Mouse (Mus musculus): ENCODE measurements around the gene Xndc1. TPM values are rescaled to one million over a fixed set of nuclear protein-coding genes. Genes with fewer than 3 reads are reported as not detected.
"Not testable (repeated sequence)": the region's sequence is repeated elsewhere in the genome, so short reads cannot be mapped to it uniquely, and the experiment has no call there.

Xndc1 gene
- 21.0 and 24.3 TPM in 2 replicates for polyA plus RNA-seq (2014; fragmentation: Nextera tagmentation; extraction: Ambion mirVana)

DNA sequence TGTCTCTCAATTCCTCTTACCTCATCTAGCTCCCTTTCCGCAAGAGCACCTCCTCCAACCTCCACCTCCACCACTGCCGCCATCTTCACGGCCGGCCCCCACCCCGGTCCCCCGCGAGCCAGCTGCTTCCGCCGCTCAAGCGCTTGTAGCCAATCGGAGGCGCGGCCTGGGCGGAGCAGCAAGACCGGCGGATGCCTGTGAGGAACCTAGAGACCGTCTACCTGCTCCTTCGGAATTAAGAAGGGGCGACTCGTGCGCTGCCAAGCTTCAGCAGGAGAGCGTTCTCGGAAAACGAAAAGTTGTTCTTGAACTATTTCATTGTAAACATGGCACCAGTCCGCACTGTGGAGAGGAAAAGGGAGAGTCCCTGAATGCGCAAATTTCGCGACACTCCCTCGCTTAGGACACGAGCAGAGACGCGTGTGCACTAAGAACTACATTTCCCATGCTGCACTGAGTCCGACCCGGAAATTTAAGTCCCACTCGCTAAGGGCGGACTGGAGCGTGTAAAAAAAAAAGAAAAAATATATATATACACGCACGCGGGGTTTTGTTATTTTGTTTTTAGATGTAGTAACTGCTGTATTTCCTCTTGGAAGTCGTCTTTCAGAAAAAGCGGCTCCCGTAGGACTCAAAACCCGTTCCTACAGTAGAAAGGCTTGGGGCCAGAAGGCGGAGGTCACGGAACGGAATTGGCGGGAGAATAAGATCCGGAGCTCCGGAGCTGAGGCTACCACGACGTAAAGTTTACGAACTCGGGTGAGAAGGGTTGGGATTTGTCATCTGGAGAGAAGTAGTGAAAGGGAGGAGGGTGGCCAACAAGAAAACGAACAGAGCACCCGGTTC lies at the start of gene Xndc1, which contains the start of the genes Rnf121 and Xntrpc:
Xndc1 (plus strand) TSS at position 466 of the 846 bp plus-strand sequence.
Rnf121 (minus strand) TSS at position 424 of the 846 bp plus-strand sequence.
Xntrpc (plus strand) TSS at position 668 of the 846 bp plus-strand sequence.
- DNase-seq (peak; percentile 96), ATAC-seq (ENCODE audit: low FRiP score, low TSS enrichment) (peak; percentile 99)
- H3K4me1 ChIP-seq (ENCODE audit: control insufficient read depth, insufficient read depth, low read length) = peaks cover 15% of the 10 kb centered on the region
- peak within 1 kb of the TSS; percentile 62 for H3K4me3 ChIP-seq (replicated peaks; ENCODE audit: low read depth, low read length)
- H3K9ac ChIP-seq (replicated peaks; ENCODE audit: low read length) = peak within 1 kb of the TSS; percentile 73
- peak within 1 kb of the TSS; percentile 75 for H3K4me2 ChIP-seq (ENCODE audit: low read length)
- H3K27me3 ChIP-seq (ENCODE audit: control insufficient read depth, insufficient read depth, low read length) = no peaks in the 10 kb centered on the region
- no peaks in the 10 kb centered on the region for H3K9me3 ChIP-seq (ENCODE audit: control insufficient read depth, low read length)
- under 1% methylated on average over 56 of the region's 56 CpGs for WGBS
- peak within 1 kb of the TSS; percentile 83 for H3K27ac ChIP-seq (replicated peaks; ENCODE audit: low read depth, low read length)
- H3K36me3 ChIP-seq (ENCODE audit: control insufficient read depth, insufficient read depth, low read length) = 0 out of 2 replicates have a peak, but pooled peaks cover 2% of the 10 kb centered on the region

DNA sequence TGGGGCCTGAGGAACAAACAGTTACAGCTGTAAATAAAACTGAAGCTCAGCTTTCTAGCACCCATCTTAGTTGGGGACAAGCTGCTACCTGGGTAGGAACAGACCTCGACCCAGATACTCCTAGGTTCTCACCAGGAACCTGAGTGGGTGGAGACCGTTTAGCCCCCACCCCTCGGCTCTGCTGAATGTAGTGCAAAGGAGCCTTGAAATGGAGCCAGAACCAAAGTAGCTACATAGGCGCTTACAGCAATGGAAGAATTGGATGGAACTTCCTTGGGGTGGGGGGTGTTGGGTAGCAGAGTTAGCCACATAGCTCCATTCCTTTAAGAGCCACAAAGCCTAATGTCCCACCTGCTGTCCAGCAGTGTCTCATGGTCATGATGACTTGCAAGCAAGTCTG lies 48.4 kb upstream of the Xndc1 start:
- no peak overlapping the region for H3K9ac ChIP-seq (replicated peaks; ENCODE audit: low read length)
- H3K4me3 ChIP-seq (replicated peaks; ENCODE audit: low read depth, low read length) = no peak overlapping the region
- H3K4me1 ChIP-seq (ENCODE audit: control insufficient read depth, insufficient read depth, low read length) = no peaks in the 10 kb centered on the region
- 91% methylated on average over 4 of the region's 4 CpGs for WGBS
- H3K4me2 ChIP-seq (ENCODE audit: low read length) = no peak overlapping the region
- no peak overlapping the region for H3K27ac ChIP-seq (replicated peaks; ENCODE audit: low read depth, low read length)
- ATAC-seq (ENCODE audit: low FRiP score, low TSS enrichment) (no peak), DNase-seq (no peak)
- H3K27me3 ChIP-seq (ENCODE audit: control insufficient read depth, insufficient read depth, low read length) = no peaks in the 10 kb centered on the region
- no peaks in the 10 kb centered on the region for H3K9me3 ChIP-seq (ENCODE audit: control insufficient read depth, low read length)
- H3K36me3 ChIP-seq (ENCODE audit: control insufficient read depth, insufficient read depth, low read length) = peaks cover 91% of the 10 kb centered on the region

DNA sequence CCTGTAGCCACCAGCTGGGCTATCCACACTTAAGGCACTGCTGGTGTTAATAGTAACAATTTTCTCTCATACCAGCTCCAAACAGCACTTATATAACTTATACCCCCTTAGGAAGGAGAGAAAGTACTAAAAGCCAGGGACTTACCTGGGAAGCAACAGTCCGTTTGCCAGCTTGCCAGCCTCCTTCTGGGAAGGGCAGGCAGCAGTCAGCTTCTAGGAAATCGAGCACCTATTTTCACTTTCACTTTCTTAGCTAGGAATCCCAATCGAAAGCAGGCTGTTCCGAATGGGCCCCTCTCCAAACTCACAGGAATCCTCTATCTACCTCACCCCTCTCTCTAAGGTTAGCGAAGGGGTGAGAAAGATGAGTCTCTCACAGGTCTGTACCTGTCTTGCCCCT lies 47.9 kb upstream of the Xndc1 start:
- Histone ChIP-seq H3K4me1 (ENCODE audit: control insufficient read depth, insufficient read depth, low read length) (no peaks in the 10 kb centered on the region), H3K27ac (replicated peaks; ENCODE audit: low read depth, low read length) (no peak overlapping the region), H3K27me3 (ENCODE audit: control insufficient read depth, insufficient read depth, low read length) (no peaks in the 10 kb centered on the region), H3K36me3 (ENCODE audit: control insufficient read depth, insufficient read depth, low read length) (peaks cover 91% of the 10 kb centered on the region), H3K4me3 (replicated peaks; ENCODE audit: low read depth, low read length) (no peak overlapping the region), H3K4me2 (ENCODE audit: low read length) (no peak overlapping the region), H3K9me3 (ENCODE audit: control insufficient read depth, low read length) (no peaks in the 10 kb centered on the region), H3K9ac (replicated peaks; ENCODE audit: low read length) (no peak overlapping the region)
- ATAC-seq (ENCODE audit: low FRiP score, low TSS enrichment) (no peak), DNase-seq (no peak)
- 89% methylated on average over 5 of the region's 5 CpGs for WGBS

DNA sequence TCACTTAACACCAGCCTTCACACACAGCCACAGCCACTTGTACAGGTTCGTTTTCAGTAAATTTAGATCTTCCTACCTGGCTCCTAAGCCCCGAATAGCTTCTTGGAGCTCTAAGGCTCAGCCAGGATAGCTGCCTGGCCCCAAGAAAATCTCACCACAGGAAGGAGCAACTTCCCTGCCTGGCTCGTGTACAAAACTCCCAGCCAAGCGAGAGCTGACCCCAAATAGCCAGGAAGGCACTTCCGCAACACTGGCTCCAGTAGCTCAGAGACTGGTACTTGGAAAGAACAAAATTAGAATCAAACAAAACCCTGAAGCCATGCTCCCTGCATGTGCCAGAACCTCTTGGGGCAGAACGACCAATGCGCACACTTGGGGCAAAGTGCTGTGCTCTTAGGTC lies 47.3 kb upstream of the Xndc1 start:
- H3K4me1 ChIP-seq (ENCODE audit: control insufficient read depth, insufficient read depth, low read length) = no peaks in the 10 kb centered on the region
- no peak for ATAC-seq (ENCODE audit: low FRiP score, low TSS enrichment)
- no peak overlapping the region for H3K27ac ChIP-seq (replicated peaks; ENCODE audit: low read depth, low read length)
- no peak overlapping the region for H3K4me2 ChIP-seq (ENCODE audit: low read length)
- H3K9ac ChIP-seq (replicated peaks; ENCODE audit: low read length) = no peak overlapping the region
- no peaks in the 10 kb centered on the region for H3K9me3 ChIP-seq (ENCODE audit: control insufficient read depth, low read length)
- 84% methylated on average over 7 of the region's 7 CpGs for WGBS
- no peak for DNase-seq
- H3K36me3 ChIP-seq (ENCODE audit: control insufficient read depth, insufficient read depth, low read length) = peaks cover 91% of the 10 kb centered on the region
- H3K27me3 ChIP-seq (ENCODE audit: control insufficient read depth, insufficient read depth, low read length) = no peaks in the 10 kb centered on the region
- no peak overlapping the region for H3K4me3 ChIP-seq (replicated peaks; ENCODE audit: low read depth, low read length)

DNA sequence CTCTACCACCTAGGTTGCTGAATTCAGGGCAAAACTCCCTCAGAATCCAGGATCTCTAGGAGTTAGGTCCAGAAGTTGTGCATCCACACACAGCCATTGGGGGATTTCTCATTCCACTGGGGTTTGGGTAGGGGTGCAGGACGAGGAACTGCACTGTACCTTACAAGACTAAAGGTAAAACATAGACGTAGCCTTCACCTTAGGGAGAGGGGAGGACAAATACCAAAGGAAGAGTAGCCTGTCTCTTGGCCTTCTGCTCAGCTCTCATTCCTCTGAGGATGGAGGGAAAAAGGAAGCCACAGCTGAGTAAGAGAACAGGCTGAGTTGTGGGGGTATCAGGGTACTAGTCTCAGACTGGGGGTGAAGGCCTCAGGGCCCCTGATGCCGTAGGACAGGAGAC lies 46.7 kb upstream of the Xndc1 start, which contains the start of gene Il18bp:
Il18bp (minus strand) TSS at position 101 of the 400 bp plus-strand sequence.
- Histone ChIP-seq H3K27ac (replicated peaks; ENCODE audit: low read depth, low read length) (no peak within 1 kb of the TSS), H3K4me1 (ENCODE audit: control insufficient read depth, insufficient read depth, low read length) (no peaks in the 10 kb centered on the region), H3K4me3 (replicated peaks; ENCODE audit: low read depth, low read length) (no peak within 1 kb of the TSS), H3K9me3 (ENCODE audit: control insufficient read depth, low read length) (no peaks in the 10 kb centered on the region), H3K36me3 (ENCODE audit: control insufficient read depth, insufficient read depth, low read length) (peaks cover 91% of the 10 kb centered on the region), H3K9ac (replicated peaks; ENCODE audit: low read length) (no peak within 1 kb of the TSS), H3K27me3 (ENCODE audit: control insufficient read depth, insufficient read depth, low read length) (no peaks in the 10 kb centered on the region), H3K4me2 (ENCODE audit: low read length) (no peak within 1 kb of the TSS)
- 93% methylated on average over 3 of the region's 3 CpGs for WGBS
- ATAC-seq (ENCODE audit: low FRiP score, low TSS enrichment) = no peak
- no peak for DNase-seq

DNA sequence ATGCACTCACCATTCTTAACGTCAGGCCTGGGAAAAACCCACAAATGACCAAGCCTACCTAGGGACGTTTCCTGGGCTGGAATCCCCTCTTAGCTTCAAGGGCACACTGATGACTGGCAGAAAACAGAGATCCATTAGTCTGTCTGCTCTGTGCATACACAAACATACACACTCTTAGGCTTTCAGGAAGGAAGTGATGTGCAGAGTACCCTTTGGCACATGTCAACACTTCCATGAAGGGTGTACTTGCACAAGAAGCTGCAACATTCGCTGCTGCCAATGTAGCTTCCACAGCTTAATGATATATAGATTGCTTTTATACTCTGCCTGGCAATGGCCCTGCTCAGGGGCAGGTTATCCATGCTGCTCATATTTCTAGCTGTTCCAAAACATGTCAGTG lies 45.9 kb upstream of the Xndc1 start:
- DNase-seq (no peak), ATAC-seq (ENCODE audit: low FRiP score, low TSS enrichment) (no peak)
- Histone ChIP-seq H3K4me1 (ENCODE audit: control insufficient read depth, insufficient read depth, low read length) (no peaks in the 10 kb centered on the region), H3K4me2 (ENCODE audit: low read length) (no peak overlapping the region), H3K9me3 (ENCODE audit: control insufficient read depth, low read length) (no peaks in the 10 kb centered on the region), H3K27ac (replicated peaks; ENCODE audit: low read depth, low read length) (no peak overlapping the region), H3K36me3 (ENCODE audit: control insufficient read depth, insufficient read depth, low read length) (peaks cover 89% of the 10 kb centered on the region), H3K27me3 (ENCODE audit: control insufficient read depth, insufficient read depth, low read length) (no peaks in the 10 kb centered on the region), H3K4me3 (replicated peaks; ENCODE audit: low read depth, low read length) (no peak overlapping the region), H3K9ac (replicated peaks; ENCODE audit: low read length) (no peak overlapping the region)
- WGBS = 73% methylated on average over 3 of the region's 3 CpGs

DNA sequence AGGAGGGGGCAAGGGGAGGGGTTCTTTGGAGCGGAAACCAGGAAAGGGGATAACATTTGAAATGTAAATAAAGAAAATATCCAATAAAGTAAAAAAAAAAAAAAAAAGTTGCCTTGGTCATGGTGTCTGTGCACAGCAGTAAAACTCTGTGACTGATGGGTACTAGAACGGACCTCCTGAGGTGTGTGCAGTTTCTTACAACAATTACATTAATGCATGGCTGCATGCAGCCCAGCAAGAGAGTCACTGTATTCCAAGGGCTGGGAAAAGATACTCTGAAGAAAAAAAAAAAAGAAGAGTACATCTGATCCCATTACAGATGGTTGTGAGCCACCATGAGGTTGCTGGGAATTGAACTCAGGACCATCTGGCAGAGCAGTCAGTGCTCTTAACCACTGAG lies 44.4 kb upstream of the Xndc1 start:
- not testable (repeated sequence) for H3K9me3 ChIP-seq (ENCODE audit: control insufficient read depth, low read length); H3K27me3 ChIP-seq (ENCODE audit: control insufficient read depth, insufficient read depth, low read length); ATAC-seq (ENCODE audit: low FRiP score, low TSS enrichment); H3K27ac ChIP-seq (replicated peaks; ENCODE audit: low read depth, low read length); H3K4me1 ChIP-seq (ENCODE audit: control insufficient read depth, insufficient read depth, low read length); H3K9ac ChIP-seq (replicated peaks; ENCODE audit: low read length); H3K4me3 ChIP-seq (replicated peaks; ENCODE audit: low read depth, low read length); H3K4me2 ChIP-seq (ENCODE audit: low read length); DNase-seq
- peaks cover 81% of the 10 kb centered on the region for H3K36me3 ChIP-seq (ENCODE audit: control insufficient read depth, insufficient read depth, low read length)
- 86% methylated on average over 2 of the region's 2 CpGs for WGBS

DNA sequence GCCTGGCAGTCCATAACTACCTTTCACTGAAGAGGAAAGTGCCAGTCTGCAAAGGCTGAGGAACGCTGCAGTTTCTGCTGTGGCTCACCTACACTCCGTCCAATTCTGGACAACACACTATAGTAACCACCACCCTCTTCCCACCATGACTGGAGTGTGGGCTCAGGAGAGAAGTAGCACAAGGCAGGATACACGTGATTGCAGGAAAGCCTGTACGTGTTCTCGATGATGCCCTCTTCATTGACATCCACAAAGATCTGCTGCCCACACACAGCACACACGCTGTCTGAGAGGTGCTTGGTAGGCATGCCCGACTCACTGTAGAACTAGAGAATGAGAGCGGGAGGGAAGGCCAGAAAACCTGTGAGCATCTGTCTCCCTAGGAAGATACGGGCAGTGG lies 41.5 kb upstream of the Xndc1 start:
- no peaks in the 10 kb centered on the region for H3K9me3 ChIP-seq (ENCODE audit: control insufficient read depth, low read length)
- DNase-seq (no peak), ATAC-seq (ENCODE audit: low FRiP score, low TSS enrichment) (no peak)
- H3K4me3 ChIP-seq (replicated peaks; ENCODE audit: low read depth, low read length) = no peak overlapping the region
- peaks cover 79% of the 10 kb centered on the region for H3K36me3 ChIP-seq (ENCODE audit: control insufficient read depth, insufficient read depth, low read length)
- H3K4me2 ChIP-seq (ENCODE audit: low read length) = no peak overlapping the region
- H3K27ac ChIP-seq (replicated peaks; ENCODE audit: low read depth, low read length) = no peak overlapping the region
- H3K27me3 ChIP-seq (ENCODE audit: control insufficient read depth, insufficient read depth, low read length) = no peaks in the 10 kb centered on the region
- no peak overlapping the region for H3K9ac ChIP-seq (replicated peaks; ENCODE audit: low read length)
- no peaks in the 10 kb centered on the region for H3K4me1 ChIP-seq (ENCODE audit: control insufficient read depth, insufficient read depth, low read length)
- 97% methylated on average over 9 of the region's 9 CpGs for WGBS

Measured in midbrain, embryonic 14.5 days (tissue).